Mouse (Mus musculus): ENCODE results near the gene Dvl2.
"Not testable (repeated sequence)": the region's sequence is repeated elsewhere in the genome, so short reads cannot be mapped to it uniquely, and the experiment has no call there.

The Dvl2 gene

GRCm38 (mm10) chr11:70000396-70000898 is at the start of gene Dvl2:
Dvl2 (plus strand) TSS chr11:70000595.
- peak; percentile 73 to 92 for DNase-seq (ENCODE audit: low spot score in 2 of 2)

GRCm38 (mm10) chr11:69950807-69951459 is 49.5 kb upstream of the Dvl2 start:
- DNase-seq (ENCODE audit: low spot score in 2 of 2), result peak in 1 of 2 experiments; percentile 73

GRCm38 (mm10) chr11:69952274-69952673 is 48.1 kb upstream of the Dvl2 start:
- DNase-seq (ENCODE audit: low spot score in 2 of 2), result no peak

GRCm38 (mm10) chr11:69953267-69953915 is 47.0 kb upstream of the Dvl2 start:
- no peak for DNase-seq (ENCODE audit: low spot score in 2 of 2)

- DNase-seq (ENCODE audit: low spot score in 2 of 2), result not testable (repeated sequence)
Measured at GRCm38 (mm10) chr11:69955618-69956017, 44.8 kb upstream of the Dvl2 start.

- peak in 1 of 2 experiments; percentile 24 for DNase-seq (ENCODE audit: low spot score in 2 of 2)
Measured at GRCm38 (mm10) chr11:69956218-69956617, 44.2 kb upstream of the Dvl2 start.

GRCm38 (mm10) chr11:69960616-69961015 is 39.8 kb upstream of the Dvl2 start:
- DNase-seq (ENCODE audit: low spot score in 2 of 2), result peak in 1 of 2 experiments; percentile 66

GRCm38 (mm10) chr11:69961841-69962240 is 38.6 kb upstream of the Dvl2 start:
- DNase-seq (ENCODE audit: low spot score in 2 of 2), result no peak

- DNase-seq (ENCODE audit: low spot score in 2 of 2), result no peak
Measured at GRCm38 (mm10) chr11:69964650-69965270, 35.6 kb upstream of the Dvl2 start, which contains the start of gene Cldn7. Cldn7 (plus strand) TSS chr11:69964779.

- peak in 1 of 2 experiments; percentile 29 for DNase-seq (ENCODE audit: low spot score in 2 of 2)
Measured at GRCm38 (mm10) chr11:69965271-69966005, 35.0 kb upstream of the Dvl2 start.

- peak in 1 of 2 experiments; percentile 43 for DNase-seq (ENCODE audit: low spot score in 2 of 2)
Measured at GRCm38 (mm10) chr11:69966006-69966859, 34.2 kb upstream of the Dvl2 start.

- DNase-seq (ENCODE audit: low spot score in 2 of 2), result no peak
Measured at GRCm38 (mm10) chr11:69966860-69967517, 33.4 kb upstream of the Dvl2 start.

GRCm38 (mm10) chr11:69968793-69969192 is 31.6 kb upstream of the Dvl2 start:
- DNase-seq (ENCODE audit: low spot score in 2 of 2), result no peak

GRCm38 (mm10) chr11:69970222-69970621 is 30.2 kb upstream of the Dvl2 start:
- no peak for DNase-seq (ENCODE audit: low spot score in 2 of 2)

- DNase-seq (ENCODE audit: low spot score in 2 of 2), result no peak
Measured at GRCm38 (mm10) chr11:69970775-69971174, 29.6 kb upstream of the Dvl2 start.

- no peak for DNase-seq (ENCODE audit: low spot score in 2 of 2)
Measured at GRCm38 (mm10) chr11:69974907-69975306, 25.5 kb upstream of the Dvl2 start.

GRCm38 (mm10) chr11:69976271-69976670 is 24.1 kb upstream of the Dvl2 start:
- no peak for DNase-seq (ENCODE audit: low spot score in 2 of 2)

GRCm38 (mm10) chr11:69979827-69980195 is 20.6 kb upstream of the Dvl2 start:
- no peak for DNase-seq (ENCODE audit: low spot score in 2 of 2)

- DNase-seq (ENCODE audit: low spot score in 2 of 2), result peak; percentile 95 to 96
Measured at GRCm38 (mm10) chr11:69980196-69981140, 19.9 kb upstream of the Dvl2 start.

Data from spleen, postnatal 10 days (tissue).